Mouse (Mus musculus): ENCODE measurements around the gene Lnpk.

DNA sequence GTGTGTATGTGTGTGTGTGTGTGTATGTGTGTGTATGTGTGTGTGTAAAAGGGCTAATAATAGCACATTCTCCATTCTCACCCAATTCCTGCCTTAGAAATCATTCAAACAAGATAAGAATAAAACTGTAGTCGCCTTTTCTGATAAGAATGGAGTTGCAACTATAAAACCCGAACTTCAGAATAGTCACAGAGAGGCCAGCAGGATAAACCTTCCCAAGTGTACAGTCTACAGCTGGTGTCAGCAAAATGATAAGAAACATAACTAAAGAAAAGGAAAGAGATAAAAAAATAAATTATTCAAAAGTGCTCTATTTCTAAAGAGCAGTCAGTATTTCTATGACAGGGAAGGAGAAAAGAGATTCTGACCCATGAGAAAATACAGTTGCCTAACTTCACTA lies 19.4 kb downstream of the Lnpk start:
- TF ChIP-seq CTCF (IDR thresholded peaks at IDR 0.05; ENCODE audit: low read depth, low read length) (no peak), POLR2AphosphoS5 (IDR thresholded peaks at IDR 0.05; ENCODE audit: insufficient replicate concordance, low read depth, low read length) (no peak), TAL1 (conservative IDR thresholded peaks at IDR 0.05; ENCODE audit: low read depth, low read length) (no peak)

Measured in G1E (cell line).